Mouse (Mus musculus): ENCODE results near the gene Lgr5. TPM values are rescaled to one million over a fixed set of nuclear protein-coding genes. Genes with fewer than 3 reads are reported as not detected.

Gene Lgr5
- polyA plus RNA-seq, 1 experiment from 2014 or later: 2.3 TPM

DNA sequence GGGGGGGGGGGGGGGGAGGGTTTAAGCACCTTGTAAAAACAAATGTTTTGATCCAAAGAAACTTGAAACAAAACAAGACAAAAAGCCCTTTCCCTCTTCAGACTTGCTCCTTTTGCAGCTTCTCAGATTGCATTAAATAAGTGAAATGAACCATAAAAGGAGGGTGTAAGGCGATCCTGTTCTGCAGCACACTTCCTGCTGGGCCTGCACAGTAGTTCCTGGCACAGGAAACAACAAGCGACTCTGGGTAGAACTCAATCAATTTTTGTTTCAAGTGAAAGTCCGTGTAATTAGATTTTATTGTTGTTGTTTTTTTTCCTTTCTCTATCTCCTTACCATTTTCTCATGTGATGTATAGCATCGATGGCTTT lies 66.5 kb downstream of the Lgr5 start:
- ATAC-seq (ENCODE audit: low read depth): no peak
- H3K36me3 ChIP-seq (ENCODE audit: control insufficient read depth, insufficient read depth, low read length): no peaks in the 10 kb centered on the region
- H3K4me1 ChIP-seq (replicated peaks; ENCODE audit: control insufficient read depth, insufficient read depth, low read length): no peaks in the 10 kb centered on the region
- WGBS: 58% methylated on average over 4 of the region's 4 CpGs
- H3K27ac ChIP-seq (ENCODE audit: low read length): no peak overlapping the region
- no peak overlapping the region for H3K4me2 ChIP-seq (ENCODE audit: low read depth, low read length)
- H3K27me3 ChIP-seq (ENCODE audit: control insufficient read depth, insufficient read depth, low read depth, low read length): no peaks in the 10 kb centered on the region
- no peaks in the 10 kb centered on the region for H3K9me3 ChIP-seq (ENCODE audit: control insufficient read depth, low read length)
- H3K9ac ChIP-seq (ENCODE audit: low read length): no peak overlapping the region
- no peak overlapping the region for H3K4me3 ChIP-seq (ENCODE audit: low read length)

GRCm38 (mm10) chr10:115520200-115521080 lies 67.1 kb downstream of the Lgr5 start:
- H3K4me2 ChIP-seq (ENCODE audit: low read depth, low read length): no peak overlapping the region
- ATAC-seq (ENCODE audit: low read depth): no peak
- no peaks in the 10 kb centered on the region for H3K9me3 ChIP-seq (ENCODE audit: control insufficient read depth, low read length)
- H3K27me3 ChIP-seq (ENCODE audit: control insufficient read depth, insufficient read depth, low read depth, low read length): no peaks in the 10 kb centered on the region
- no peak overlapping the region for H3K4me3 ChIP-seq (ENCODE audit: low read length)
- no peaks in the 10 kb centered on the region for H3K36me3 ChIP-seq (ENCODE audit: control insufficient read depth, insufficient read depth, low read length)
- no peak overlapping the region for H3K27ac ChIP-seq (ENCODE audit: low read length)
- 75% methylated on average over 17 of the region's 17 CpGs for WGBS
- no peak overlapping the region for H3K9ac ChIP-seq (ENCODE audit: low read length)
- no peaks in the 10 kb centered on the region for H3K4me1 ChIP-seq (replicated peaks; ENCODE audit: control insufficient read depth, insufficient read depth, low read length)

DNA sequence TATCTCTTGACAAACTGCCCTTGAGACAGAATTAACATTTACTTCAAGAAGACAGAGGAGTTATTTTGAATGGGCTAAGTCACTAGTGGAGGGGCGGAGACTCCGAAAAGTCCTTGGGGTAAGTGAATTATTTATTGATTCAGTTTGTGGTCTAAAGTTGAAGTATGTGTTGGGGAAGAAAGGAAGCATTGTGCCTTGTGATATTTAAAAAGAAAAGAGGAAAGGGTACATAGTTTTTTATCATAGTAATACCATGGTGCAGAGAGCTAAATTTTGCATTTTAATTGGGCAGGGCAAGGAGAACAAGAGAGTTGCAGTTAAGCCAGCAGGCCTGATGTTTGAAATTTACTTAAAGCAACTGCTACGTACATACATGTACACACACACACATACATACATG lies 68.7 kb downstream of the Lgr5 start:
- H3K27ac ChIP-seq (ENCODE audit: low read length): no peak overlapping the region
- no peak for ATAC-seq (ENCODE audit: low read depth)
- H3K36me3 ChIP-seq (ENCODE audit: control insufficient read depth, insufficient read depth, low read length): no peaks in the 10 kb centered on the region
- no peaks in the 10 kb centered on the region for H3K4me1 ChIP-seq (replicated peaks; ENCODE audit: control insufficient read depth, insufficient read depth, low read length)
- no peaks in the 10 kb centered on the region for H3K9me3 ChIP-seq (ENCODE audit: control insufficient read depth, low read length)
- no peaks in the 10 kb centered on the region for H3K27me3 ChIP-seq (ENCODE audit: control insufficient read depth, insufficient read depth, low read depth, low read length)
- no peak overlapping the region for H3K4me3 ChIP-seq (ENCODE audit: low read length)
- 71% methylated on average over 3 of the region's 3 CpGs for WGBS
- no peak overlapping the region for H3K9ac ChIP-seq (ENCODE audit: low read length)
- no peak overlapping the region for H3K4me2 ChIP-seq (ENCODE audit: low read depth, low read length)

- ATAC-seq (ENCODE audit: low read depth): no peak
- Histone ChIP-seq H3K9ac (ENCODE audit: low read length) (no peak overlapping the region), H3K36me3 (ENCODE audit: control insufficient read depth, insufficient read depth, low read length) (no peaks in the 10 kb centered on the region), H3K4me1 (replicated peaks; ENCODE audit: control insufficient read depth, insufficient read depth, low read length) (no peaks in the 10 kb centered on the region), H3K4me2 (ENCODE audit: low read depth, low read length) (no peak overlapping the region), H3K9me3 (ENCODE audit: control insufficient read depth, low read length) (no peaks in the 10 kb centered on the region), H3K4me3 (ENCODE audit: low read length) (no peak overlapping the region), H3K27me3 (ENCODE audit: control insufficient read depth, insufficient read depth, low read depth, low read length) (no peaks in the 10 kb centered on the region), H3K27ac (ENCODE audit: low read length) (no peak overlapping the region)
- 57% methylated on average over 7 of the region's 7 CpGs for WGBS
Measured at GRCm38 (mm10) chr10:115515503-115515902, 72.1 kb downstream of the Lgr5 start.

- Histone ChIP-seq H3K36me3 (ENCODE audit: control insufficient read depth, insufficient read depth, low read length) (no peaks in the 10 kb centered on the region), H3K27ac (ENCODE audit: low read length) (no peak overlapping the region), H3K4me2 (ENCODE audit: low read depth, low read length) (no peak overlapping the region), H3K4me1 (replicated peaks; ENCODE audit: control insufficient read depth, insufficient read depth, low read length) (no peaks in the 10 kb centered on the region), H3K9ac (ENCODE audit: low read length) (no peak overlapping the region), H3K4me3 (ENCODE audit: low read length) (no peak overlapping the region), H3K9me3 (ENCODE audit: control insufficient read depth, low read length) (no peaks in the 10 kb centered on the region), H3K27me3 (ENCODE audit: control insufficient read depth, insufficient read depth, low read depth, low read length) (no peaks in the 10 kb centered on the region)
- 91% methylated on average over 5 of the region's 5 CpGs for WGBS
- ATAC-seq (ENCODE audit: low read depth): no peak
Measured at GRCm38 (mm10) chr10:115510959-115511358, 76.6 kb downstream of the Lgr5 start.

DNA sequence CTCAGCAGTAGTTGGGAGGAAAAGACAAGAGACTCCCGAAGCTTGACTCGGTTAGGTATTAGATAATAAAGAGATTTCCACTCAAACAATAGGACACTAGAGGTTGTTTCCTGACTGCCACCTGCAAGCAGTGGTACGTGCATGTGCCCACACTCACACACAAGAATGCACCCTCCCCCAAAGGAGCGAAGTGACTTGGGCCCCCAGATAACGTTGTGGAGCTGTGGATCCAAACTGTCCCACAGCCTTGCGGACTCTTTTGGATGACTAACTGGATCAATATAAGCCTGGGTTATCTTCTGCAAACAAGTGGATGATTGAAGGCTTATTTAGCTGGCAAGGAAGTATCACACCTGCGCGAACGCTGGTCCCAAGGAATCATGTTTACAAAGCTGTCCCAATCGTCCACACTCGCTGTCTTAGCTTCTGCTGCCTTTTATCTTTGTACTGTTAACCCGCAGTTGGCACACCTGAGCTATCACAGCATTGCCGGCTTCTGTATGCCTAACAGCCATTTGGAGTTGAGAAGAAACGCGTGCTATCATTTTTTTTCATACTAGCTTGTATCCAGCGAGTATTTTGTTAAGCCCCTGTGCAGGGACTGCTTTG lies 81.8 kb downstream of the Lgr5 start:
- WGBS: 41% methylated on average over 16 of the region's 16 CpGs
- no peak for ATAC-seq (ENCODE audit: low read depth)

GRCm38 (mm10) chr10:115505155-115505554 lies 82.4 kb downstream of the Lgr5 start:
- H3K9me3 ChIP-seq (ENCODE audit: control insufficient read depth, low read length): no peaks in the 10 kb centered on the region
- no peak overlapping the region for H3K4me2 ChIP-seq (ENCODE audit: low read depth, low read length)
- ATAC-seq (ENCODE audit: low read depth): no peak
- H3K4me3 ChIP-seq (ENCODE audit: low read length): no peak overlapping the region
- no peaks in the 10 kb centered on the region for H3K36me3 ChIP-seq (ENCODE audit: control insufficient read depth, insufficient read depth, low read length)
- H3K27ac ChIP-seq (ENCODE audit: low read length): no peak overlapping the region
- H3K27me3 ChIP-seq (ENCODE audit: control insufficient read depth, insufficient read depth, low read depth, low read length): no peaks in the 10 kb centered on the region
- 81% methylated on average over 10 of the region's 10 CpGs for WGBS
- no peak overlapping the region for H3K9ac ChIP-seq (ENCODE audit: low read length)
- H3K4me1 ChIP-seq (replicated peaks; ENCODE audit: control insufficient read depth, insufficient read depth, low read length): no peaks in the 10 kb centered on the region

More for the DNA sequence above, 81.8 kb downstream of the Lgr5 start:
- no peaks in the 10 kb centered on the region for H3K9me3 ChIP-seq (ENCODE audit: control insufficient read depth, low read length)
- H3K4me3 ChIP-seq (ENCODE audit: low read length): no peak overlapping the region
- no peak overlapping the region for H3K9ac ChIP-seq (ENCODE audit: low read length)
- no peaks in the 10 kb centered on the region for H3K36me3 ChIP-seq (ENCODE audit: control insufficient read depth, insufficient read depth, low read length)
- no peaks in the 10 kb centered on the region for H3K4me1 ChIP-seq (replicated peaks; ENCODE audit: control insufficient read depth, insufficient read depth, low read length)
- no peak overlapping the region for H3K4me2 ChIP-seq (ENCODE audit: low read depth, low read length)
- no peaks in the 10 kb centered on the region for H3K27me3 ChIP-seq (ENCODE audit: control insufficient read depth, insufficient read depth, low read depth, low read length)
- H3K27ac ChIP-seq (ENCODE audit: low read length): no peak overlapping the region

GRCm38 (mm10) chr10:115493778-115494141 lies 93.8 kb downstream of the Lgr5 start:
- Histone ChIP-seq H3K9me3 (ENCODE audit: control insufficient read depth, low read length) (peaks cover 4% of the 10 kb centered on the region; the same call in 1 of the 2 replicates), H3K4me3 (ENCODE audit: low read length) (no peak overlapping the region), H3K9ac (ENCODE audit: low read length) (no peak overlapping the region), H3K27ac (ENCODE audit: low read length) (no peak overlapping the region), H3K36me3 (ENCODE audit: control insufficient read depth, insufficient read depth, low read length) (no peaks in the 10 kb centered on the region), H3K4me2 (ENCODE audit: low read depth, low read length) (peak overlapping the region; percentile 29), H3K27me3 (ENCODE audit: control insufficient read depth, insufficient read depth, low read depth, low read length) (no peaks in the 10 kb centered on the region), H3K4me1 (replicated peaks; ENCODE audit: control insufficient read depth, insufficient read depth, low read length) (peaks cover 9% of the 10 kb centered on the region; the same call in 1 of the 2 replicates)
- no peak for ATAC-seq (ENCODE audit: low read depth)
- 4% methylated on average over 7 of the region's 7 CpGs for WGBS

- H3K27ac ChIP-seq (ENCODE audit: low read length): no peak overlapping the region
- 30% methylated on average over 12 of the region's 12 CpGs for WGBS
- no peaks in the 10 kb centered on the region for H3K27me3 ChIP-seq (ENCODE audit: control insufficient read depth, insufficient read depth, low read depth, low read length)
- H3K9me3 ChIP-seq (ENCODE audit: control insufficient read depth, low read length): peaks cover 4% of the 10 kb centered on the region; the same call in 1 of the 2 replicates
- peaks cover 9% of the 10 kb centered on the region; the same call in 1 of the 2 replicates for H3K4me1 ChIP-seq (replicated peaks; ENCODE audit: control insufficient read depth, insufficient read depth, low read length)
- peak overlapping the region; percentile 29 for H3K4me2 ChIP-seq (ENCODE audit: low read depth, low read length)
- no peak overlapping the region for H3K9ac ChIP-seq (ENCODE audit: low read length)
- H3K4me3 ChIP-seq (ENCODE audit: low read length): no peak overlapping the region
- no peaks in the 10 kb centered on the region for H3K36me3 ChIP-seq (ENCODE audit: control insufficient read depth, insufficient read depth, low read length)
- ATAC-seq (ENCODE audit: low read depth): no peak
Measured at GRCm38 (mm10) chr10:115492956-115493777, 94.4 kb downstream of the Lgr5 start.

Measured in lung, embryonic 16.5 days (tissue).